Mouse (Mus musculus) ZHBTc4 (cell line): ENCODE measurements at regions not wholly inside any gene's neighbourhood (a gene's known extent, or its start where the extent isn't known, plus 50 kb on each side); places are given as distances from the start of the nearest gene placed in this dataset.

Experiments used
- DNase-seq: peaks from one replicate; pipeline ENCODE4 v3.0.0-alpha.2; 2011; ENCODE audit warnings: low read depth, low spot score

GRCm38 (mm10) chr4:78785378-78785774 lies 573.6 kb upstream of the Ptprd start:
- no peak for DNase-seq

GRCm38 (mm10) chr4:78784675-78785377 lies 573.1 kb upstream of the Ptprd start:
- DNase-seq, result no peak

GRCm38 (mm10) chr4:78784036-78784435 lies 572.3 kb upstream of the Ptprd start:
- DNase-seq, result no peak

GRCm38 (mm10) chr4:78782751-78783150 lies 571.0 kb upstream of the Ptprd start:
- DNase-seq, result peak; percentile 69

GRCm38 (mm10) chr4:78773867-78774266 lies 562.1 kb upstream of the Ptprd start:
- no peak for DNase-seq

- peak; percentile 1 for DNase-seq
Measured at GRCm38 (mm10) chr4:78736026-78736425, 524.3 kb upstream of the Ptprd start.
